Mouse (Mus musculus) frontal cortex, postnatal 10 days (tissue): ENCODE measurements around the gene 4932438A13Rik.
A peak's percentile ranks its signal among the peaks of the same experiment; 100 is the strongest.

Source experiments
- DNase-seq, 2 experiments: peaks; one replicate each; pipeline ENCODE4 v3.0.0; 2022; ENCODE audit warnings: low spot score in 2 of 2, mixed read lengths in 1 of 2

Gene 4932438A13Rik

DNA sequence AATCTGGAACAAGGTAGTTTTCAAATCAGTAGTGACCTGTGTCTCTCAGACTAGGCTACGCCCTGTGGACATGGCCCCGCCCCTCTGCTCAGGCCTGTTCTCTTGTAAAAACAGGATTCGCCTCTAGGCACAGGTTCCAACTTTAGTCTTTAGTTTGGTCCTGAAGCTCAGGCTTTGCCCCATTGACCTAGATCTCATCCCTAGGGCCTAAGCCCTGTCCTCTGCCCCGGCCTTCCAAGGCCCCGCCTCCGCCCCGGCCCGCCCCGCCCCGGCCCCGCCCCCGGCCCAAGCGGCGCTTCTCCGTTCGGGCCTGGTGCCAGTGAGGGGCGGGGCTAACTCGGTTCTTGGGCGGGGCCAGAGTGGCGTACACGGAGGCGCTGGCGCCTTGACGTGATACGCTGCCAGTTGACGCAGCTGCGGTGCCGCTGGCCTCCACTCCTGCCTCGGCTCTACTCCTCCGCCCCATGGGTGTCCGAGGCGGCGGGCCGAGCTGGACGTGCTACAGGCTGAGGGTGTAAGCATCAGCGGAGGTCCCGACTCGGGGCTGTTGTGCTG lies at the start of gene 4932438A13Rik:
4932438A13Rik (plus strand) TSS at position 384 of the 555 bp plus-strand sequence.
- DNase-seq = peak; percentile 89 to 96

GRCm38 (mm10) chr3:36816633-36817032 lies 46.3 kb upstream of the 4932438A13Rik start:
- no peak for DNase-seq

DNA sequence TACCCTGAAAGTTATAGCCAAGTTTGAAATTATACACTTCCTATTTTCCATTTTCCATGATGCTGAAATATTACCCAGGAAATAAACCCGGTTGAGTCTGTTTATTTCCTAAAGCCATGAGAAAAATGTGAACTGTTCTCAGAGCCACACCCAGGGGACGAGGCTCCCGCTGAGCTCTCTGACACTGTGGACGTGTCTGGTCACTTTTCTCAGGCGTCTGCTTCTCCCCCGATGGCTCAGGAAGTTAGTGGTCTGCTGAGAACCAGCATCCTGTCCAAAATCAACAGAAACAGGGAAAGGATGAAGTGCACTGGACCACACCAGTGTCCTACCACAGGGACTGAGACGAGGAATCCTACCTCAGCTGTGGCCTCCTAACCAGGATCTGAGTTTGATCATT lies 43.5 kb upstream of the 4932438A13Rik start:
- no peak for DNase-seq

GRCm38 (mm10) chr3:36821037-36821436 lies 41.9 kb upstream of the 4932438A13Rik start:
- DNase-seq = no peak

DNA sequence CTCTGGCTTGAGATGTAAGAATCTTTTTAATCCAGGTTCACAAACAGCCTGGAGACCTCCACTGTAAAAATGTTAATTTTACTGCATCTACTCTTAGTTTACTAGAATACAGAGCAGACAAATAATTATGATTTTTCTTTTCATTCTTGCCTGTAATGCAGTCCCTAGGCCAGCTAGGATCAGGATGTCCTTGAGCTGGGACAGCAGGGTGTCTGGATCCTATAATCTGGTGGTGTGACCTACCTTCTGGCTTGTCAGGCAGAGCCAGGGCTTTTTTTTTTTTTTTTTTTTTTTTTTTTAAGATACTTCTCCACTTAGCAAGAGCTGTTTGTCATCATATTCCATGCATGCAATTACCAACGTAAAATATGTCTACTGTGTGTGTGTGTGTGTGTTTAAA lies 37.8 kb upstream of the 4932438A13Rik start:
- no peak for DNase-seq

- DNase-seq = no peak
These were observed 37.4 kb upstream of the 4932438A13Rik start for GRCm38 (mm10) chr3:36825554-36825953.

GRCm38 (mm10) chr3:36827274-36828025 lies 35.5 kb upstream of the 4932438A13Rik start:
- no peak for DNase-seq

DNA sequence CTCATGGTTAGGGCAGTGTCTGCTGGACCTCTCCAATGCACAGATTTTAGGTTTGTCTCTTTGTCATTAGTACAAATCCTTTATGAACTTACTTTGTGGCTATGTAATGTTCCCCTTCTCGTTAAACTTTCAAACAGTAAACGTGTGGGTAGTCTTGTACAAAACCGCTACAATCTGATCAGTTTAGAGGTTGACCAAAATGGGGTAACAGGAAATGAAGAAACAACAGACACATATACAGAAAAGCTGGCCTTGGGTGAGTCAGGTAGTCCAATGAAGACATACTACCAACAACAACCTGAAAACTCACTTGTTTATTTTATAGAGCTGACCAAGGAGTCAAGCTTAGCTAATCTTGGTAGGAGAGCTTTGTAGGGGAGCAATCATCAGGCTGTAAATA lies 32.7 kb upstream of the 4932438A13Rik start:
- DNase-seq = no peak

DNA sequence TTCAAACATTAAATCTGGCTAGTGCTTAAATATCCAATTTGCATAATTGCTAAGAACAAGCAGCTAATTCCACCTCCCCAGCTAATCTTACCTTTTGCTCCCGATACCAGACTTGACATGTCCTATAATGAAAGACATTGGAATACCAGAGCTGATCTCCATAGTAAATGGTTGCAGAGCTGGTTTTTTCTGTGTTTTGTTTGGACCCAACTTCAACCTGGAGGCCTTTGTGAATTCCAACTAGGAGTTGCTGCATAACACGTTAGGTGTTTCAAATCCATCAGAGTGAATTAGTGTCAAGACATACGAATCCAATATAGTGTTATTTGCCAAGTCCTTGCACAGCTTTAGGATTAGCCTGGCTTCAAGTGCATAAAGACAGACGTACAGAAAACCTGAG lies 28.5 kb upstream of the 4932438A13Rik start:
- no peak for DNase-seq

GRCm38 (mm10) chr3:36834832-36835231 lies 28.1 kb upstream of the 4932438A13Rik start:
- no peak for DNase-seq

DNA sequence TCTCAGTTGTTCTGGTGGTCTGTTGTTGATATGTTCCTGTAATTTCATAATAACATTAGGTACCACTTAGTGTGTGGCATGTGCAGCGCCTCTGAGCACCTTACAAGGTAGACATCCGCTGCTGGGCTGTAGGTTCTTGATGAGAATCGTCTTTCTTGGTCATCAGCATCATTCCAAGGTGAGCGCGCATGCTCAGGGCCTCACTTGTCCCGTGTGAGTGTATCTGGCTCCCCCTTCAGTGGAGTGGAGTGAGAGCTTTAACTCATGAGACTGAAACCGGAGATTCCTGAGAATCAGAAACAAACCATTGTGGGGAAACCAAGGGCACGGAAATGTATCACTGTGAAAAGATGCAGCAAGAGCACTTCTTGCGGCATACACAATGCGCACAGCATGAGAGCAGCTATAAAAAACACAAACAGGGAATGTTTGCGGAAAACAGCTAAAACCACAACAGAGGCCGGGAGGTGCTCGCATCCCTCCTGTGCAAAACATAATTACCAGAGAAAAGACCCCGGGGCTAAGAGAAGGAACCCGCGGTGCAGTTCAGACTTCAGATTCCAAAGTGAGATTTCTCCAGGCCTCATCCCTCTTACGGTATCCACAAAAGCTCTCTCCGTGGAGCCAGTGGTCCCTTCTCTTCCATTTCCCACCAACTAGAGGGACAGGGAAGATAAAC lies 27.2 kb upstream of the 4932438A13Rik start:
- peak; percentile 15 to 18 for DNase-seq

GRCm38 (mm10) chr3:36836833-36837232 lies 26.1 kb upstream of the 4932438A13Rik start:
- DNase-seq = no peak

- peak in 1 of 2 experiments; percentile 54 for DNase-seq
These were observed 22.0 kb upstream of the 4932438A13Rik start for GRCm38 (mm10) chr3:36840650-36841555.

DNA sequence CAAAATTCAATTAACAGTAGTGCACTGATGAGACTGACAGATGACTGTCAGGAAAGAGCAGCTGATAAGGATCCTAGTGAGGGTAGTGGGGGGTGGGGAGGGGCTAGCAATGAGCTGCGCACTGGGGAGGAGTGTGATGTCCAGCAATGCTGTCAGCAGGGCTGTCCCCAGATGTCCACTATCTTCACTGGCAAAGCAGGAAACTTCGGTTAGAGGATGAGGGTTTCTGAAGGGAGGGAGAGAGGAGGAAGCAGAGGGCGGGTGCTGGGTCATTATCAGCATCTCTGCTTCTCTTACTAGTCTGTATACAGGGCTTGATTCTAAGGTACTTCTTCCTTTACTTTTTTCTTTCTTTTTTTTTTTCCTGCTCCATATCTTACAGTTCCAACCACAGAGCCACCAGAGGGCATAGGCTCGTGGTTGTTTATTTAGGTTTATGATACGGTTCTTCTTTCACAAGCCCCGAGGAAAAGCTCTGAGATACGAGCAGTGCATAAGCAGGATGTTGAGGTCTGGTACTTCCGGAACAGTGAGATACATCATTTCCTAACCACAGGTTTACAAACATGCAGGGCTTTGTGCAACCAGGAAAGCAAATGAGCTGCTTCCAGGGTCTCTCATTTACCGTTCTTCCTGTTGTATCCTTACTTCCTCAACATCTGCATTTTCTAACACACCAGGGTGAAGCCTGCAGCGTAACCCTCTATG lies 9.0 kb upstream of the 4932438A13Rik start:
- no peak for DNase-seq

- DNase-seq = no peak
These were observed 1.2 kb upstream of the 4932438A13Rik start for GRCm38 (mm10) chr3:36861411-36862410.

DNA sequence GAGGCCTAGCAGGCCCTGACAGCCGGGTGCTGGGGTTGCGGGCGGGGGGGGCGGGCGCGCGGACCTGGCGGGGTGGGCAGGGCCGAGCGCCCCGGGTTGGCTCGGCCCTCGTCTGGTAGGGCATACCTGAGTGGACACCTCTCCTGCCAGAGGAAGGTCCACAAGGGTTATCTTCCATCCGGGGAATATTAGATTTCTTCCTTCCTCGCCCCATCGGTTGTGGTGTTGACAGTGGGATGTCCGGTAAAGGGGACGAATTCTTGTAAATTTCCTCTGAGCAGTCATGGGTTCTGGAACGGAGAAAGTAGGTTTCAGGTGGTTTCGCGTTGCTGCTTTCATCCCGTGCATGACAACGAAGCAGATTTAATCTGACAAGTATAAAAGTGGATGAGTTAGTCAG lies 523 bp downstream of the 4932438A13Rik start:
- DNase-seq = peak in 1 of 2 experiments; percentile 12

DNA sequence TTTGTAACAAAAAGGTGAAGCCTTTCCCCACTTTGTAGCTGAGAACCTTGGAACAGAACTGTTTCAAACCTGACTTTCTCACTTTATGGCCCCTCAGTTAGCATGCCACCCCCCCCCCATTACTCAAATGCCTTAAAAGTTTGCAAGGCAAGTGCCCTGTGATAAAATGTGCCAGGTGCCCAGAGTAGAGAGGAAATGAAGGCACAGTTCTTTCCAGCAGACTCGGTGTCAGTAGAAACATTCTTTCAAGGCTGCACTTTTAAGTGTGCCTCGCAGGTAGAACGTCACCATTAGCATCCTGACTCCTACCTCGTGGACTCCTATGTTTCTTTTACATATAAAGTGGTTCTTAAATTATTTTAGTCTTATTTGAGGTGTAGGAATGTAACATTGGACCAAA lies 977 bp downstream of the 4932438A13Rik start:
- DNase-seq = no peak

DNA sequence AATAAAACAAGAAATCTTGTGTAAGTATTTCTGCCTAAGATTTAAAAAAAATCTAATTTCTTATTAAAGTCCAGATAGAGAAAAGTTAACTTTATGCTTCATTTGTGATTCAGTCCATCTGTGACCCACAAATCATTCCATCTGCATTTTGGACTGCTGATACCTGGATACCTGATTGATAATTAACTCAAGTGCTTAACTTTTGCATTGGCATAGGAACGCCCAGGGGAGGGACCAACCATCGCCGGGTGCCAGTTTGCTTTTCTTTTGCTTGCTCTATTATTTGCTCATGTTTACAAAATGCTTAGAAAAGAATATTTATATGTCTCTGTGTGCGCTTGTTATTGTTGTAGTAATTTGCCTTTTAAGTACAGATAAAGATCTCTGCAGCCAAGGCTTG lies 1.6 kb downstream of the 4932438A13Rik start:
- no peak for DNase-seq

GRCm38 (mm10) chr3:36905372-36905771 lies 42.5 kb downstream of the 4932438A13Rik start:
- no peak for DNase-seq

GRCm38 (mm10) chr3:36917832-36918231 lies 54.9 kb downstream of the 4932438A13Rik start:
- DNase-seq = no peak
